Mouse (Mus musculus) layer of hippocampus, postnatal 10 days (tissue): Measurements from ENCODE around the gene Grik3. TPM values are rescaled to one million over a fixed set of nuclear protein-coding genes. Genes with fewer than 3 reads are reported as not detected.

Source experiments
- DNase-seq, 2 experiments: peaks; one replicate each; pipeline ENCODE4 v3.0.0; 2021; ENCODE audit warnings: low spot score in 2 of 2
- total RNA-seq, 2 experiments: library from RNA; stranded (reverse); gene quantifications; 2 replicates each; pipeline ENCODE4 v1.2.3; 2021

Grik3 gene
- total RNA-seq, 2 experiments from 2014 or later, result 32.8 to 34.5 TPM

DNA sequence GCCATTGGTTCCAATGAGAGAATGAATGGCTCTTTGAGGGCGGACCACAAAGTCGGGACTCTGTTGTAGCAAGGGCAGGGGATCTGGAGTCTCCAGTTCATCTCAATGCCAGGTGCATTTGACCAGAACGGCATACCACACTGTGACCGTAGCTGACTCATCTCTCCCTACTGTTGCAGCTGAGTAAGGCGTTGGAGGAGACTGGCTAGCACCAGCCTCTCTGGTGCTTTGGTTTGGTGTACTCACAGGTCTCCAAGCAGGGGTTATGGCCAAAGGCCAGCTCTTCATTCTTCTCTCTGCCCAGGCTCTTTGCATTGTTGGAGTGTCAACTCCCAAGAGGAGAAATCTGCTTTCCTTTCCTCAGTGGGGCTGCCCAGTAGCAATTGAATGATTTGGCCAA is 52.7 kb downstream of the Grik3 start:
- DNase-seq, result no peak

DNA sequence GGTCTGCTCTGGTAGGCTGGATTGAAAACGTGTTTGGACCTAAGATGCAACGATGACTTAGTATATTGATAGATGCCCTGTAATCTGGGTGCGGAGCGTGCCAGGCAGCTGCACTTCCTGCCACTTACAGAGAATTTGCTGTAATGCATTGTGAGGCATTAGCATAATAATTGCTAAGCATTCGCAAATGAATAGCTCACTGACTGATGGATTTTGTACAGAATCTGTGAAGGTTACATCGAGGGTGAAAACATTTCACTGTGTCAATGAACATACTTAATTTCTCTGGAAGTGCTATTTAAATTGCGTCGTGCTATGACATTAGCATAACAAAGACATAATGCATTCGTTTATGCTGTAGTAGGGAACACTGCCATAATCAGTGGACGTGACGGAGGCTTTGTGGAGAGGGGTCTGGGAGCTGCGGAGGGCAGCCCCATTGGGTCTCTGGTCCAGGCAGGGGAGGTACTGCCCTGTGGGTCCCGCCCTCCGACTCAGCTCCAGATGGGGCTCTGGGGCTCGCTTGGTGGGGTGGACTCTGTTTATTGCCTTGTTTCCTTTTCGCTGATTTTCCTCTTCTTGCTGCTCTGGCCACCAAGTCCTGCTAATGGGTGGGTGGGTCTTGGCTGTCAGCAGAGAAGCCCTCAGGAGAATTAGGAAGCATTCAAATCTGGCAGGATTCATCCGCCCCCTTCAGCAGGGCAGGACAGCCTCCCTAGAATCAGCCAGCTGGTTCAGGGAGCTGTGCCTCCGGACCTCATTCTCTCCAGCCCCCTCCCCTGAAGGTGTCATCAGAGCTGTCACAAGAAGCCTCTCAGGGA is 54.7 kb downstream of the Grik3 start:
- DNase-seq, result no peak

DNA sequence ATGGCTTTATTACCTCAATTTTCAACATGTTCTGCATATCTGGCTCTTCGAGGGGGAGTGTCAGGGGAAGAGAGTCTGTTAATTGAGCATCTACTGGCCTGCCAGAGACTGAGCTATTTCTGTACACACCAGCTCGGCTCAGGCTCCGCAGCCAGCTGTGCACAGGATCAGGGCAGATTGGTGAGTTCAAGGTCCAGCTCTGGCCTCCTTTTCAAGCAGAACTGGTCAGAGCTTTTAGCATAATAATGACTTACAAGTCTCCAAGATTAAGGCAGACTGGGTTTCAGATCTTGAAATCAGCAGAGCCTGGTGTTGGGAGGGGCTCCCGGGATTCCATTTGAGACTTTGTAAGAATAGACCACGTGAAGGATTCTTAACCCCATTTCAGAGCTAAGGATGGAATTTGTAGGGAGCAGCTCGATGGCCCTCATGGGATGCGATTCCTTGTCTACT is 55.3 kb downstream of the Grik3 start:
- DNase-seq, result no peak

DNA sequence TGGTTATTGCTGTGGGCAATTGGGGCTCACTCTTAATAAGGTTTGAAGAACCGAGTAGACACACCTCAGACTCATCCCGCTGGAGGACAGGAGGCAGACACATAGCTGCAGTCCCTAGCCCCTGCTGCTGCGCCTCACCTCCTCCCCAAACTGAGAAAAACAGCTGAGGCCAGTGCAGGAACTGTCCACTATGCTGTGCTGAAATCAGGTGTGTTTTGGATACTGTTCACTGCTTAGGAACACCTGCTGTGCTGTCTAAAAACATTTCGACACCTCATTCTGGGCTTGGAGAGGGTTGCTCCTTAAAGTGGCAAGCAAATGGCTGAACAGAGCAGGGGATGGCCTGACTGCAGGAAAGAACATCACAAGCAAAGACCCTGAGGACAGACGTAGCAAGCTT is 57.7 kb downstream of the Grik3 start:
- DNase-seq, result no peak

DNA sequence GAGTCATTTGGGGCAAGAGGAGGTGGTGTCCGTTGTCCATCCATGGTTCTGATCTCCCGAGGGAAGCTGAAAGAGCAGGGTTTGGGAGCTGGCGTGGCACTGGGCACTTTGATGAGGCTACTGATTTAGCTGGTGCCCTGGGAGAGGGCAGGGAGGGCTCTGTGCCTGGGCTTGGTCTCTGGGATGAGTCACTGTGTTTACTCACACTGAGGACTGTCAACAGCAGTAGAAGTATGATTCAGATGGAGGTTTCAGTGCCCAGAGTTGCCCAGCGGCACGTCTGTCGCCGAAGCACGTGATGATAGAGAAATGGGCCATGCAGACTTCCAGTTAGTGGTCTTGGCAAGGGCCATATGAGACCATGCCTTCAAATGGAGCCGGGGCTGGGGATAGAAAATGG is 63.3 kb downstream of the Grik3 start:
- DNase-seq, result no peak

DNA sequence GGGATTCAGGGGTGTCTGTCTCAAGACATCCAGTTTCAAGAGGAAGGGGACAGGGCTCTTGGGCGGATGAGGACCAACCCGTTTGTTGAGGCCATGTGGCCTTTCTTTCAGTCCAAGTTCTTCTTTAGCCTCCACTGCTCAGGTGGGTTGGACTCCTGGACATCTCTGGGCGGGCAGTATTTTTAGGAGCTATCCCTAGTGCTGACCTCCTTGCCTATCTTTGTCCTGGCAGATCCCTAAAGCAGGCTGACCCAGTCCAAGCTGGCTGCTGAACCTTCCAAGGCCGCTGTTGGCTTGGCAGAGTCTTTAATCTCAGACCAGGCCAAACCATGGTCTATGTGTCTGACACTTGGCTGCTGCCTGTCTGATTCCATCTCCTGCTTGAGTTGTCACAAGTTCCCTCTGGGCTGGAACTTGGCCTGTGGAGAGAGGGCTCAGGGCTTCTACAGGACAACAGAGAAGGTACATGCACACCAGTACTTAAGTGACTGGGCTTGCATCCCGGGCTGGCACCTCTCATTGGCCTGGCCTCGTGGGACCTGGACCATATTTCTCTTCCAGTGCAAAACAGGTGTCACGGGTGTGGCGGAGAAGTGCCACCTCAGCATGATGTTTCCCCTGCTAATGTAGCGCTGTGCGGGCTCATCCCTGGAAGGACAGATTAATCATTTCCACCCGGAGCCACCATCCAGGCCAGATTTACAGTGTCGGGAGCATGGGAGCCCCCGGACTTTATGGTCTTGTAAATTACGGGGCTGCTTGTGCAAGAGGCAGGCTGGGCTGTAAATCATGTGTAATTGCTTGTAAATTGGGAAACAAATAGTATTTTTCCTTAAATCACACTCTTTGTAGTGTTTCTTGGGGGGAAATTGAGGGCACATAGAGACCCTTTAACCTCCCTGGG is 66.2 kb downstream of the Grik3 start:
- DNase-seq, result no peak

DNA sequence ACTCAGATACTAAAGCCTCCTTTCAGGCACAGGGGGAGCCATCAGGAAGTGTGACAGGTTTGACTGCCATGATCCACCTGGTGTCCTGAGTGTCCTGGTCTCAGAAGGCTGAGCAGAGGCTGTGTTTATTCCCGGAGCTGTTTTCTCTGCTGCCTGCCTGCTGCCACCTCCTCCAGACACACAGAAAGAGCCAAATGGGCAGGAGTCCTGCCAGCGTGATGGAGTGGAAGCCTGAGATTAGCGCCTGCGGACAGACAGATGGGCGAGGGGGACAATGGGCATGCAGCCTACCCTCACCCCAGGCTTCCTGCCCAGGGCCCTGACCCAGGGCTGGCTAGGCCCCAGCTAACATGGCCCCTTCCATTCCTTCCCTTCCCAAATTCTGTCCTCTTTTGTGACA is 69.1 kb downstream of the Grik3 start:
- DNase-seq, result no peak

DNA sequence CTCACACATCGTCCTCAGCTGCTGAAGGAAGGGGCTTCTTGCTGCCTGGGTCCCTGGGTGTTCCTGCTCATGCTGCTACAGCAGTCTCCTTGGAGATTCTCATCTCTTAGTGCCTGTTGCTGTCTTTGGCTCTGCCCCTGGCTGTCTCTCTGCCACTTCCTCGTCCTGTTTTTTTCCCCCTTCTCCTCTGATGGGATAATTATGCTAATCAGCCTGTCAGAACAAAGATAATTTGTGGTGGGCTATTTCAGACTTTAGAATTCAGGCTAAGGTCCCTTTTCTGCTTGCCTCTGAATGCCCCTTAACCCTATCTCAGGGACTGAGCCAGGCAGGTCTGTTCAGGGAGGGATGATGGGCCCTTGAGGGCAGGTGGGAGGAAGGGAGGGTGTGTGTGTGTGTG is 70.3 kb downstream of the Grik3 start:
- DNase-seq, result no peak

DNA sequence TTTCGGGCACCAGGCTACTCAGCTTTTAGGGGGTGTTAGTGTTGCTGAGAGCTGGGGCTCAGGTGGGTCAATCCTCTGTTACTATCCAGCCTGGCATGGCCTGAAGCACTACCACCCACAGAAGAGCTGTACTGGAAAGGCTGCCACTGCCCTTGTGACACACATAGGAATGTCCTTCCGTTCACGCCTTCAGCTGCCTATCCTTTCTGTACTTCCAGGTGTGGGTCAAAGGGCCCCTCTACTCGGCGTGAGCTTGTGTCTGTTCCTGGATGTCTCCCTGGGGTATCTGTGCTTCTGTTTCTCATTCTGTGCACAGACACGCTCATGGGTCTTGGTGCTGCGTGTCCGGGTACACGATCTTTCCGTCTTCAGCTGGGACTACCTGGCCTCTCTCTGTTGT is 73.1 kb downstream of the Grik3 start:
- no peak for DNase-seq

DNA sequence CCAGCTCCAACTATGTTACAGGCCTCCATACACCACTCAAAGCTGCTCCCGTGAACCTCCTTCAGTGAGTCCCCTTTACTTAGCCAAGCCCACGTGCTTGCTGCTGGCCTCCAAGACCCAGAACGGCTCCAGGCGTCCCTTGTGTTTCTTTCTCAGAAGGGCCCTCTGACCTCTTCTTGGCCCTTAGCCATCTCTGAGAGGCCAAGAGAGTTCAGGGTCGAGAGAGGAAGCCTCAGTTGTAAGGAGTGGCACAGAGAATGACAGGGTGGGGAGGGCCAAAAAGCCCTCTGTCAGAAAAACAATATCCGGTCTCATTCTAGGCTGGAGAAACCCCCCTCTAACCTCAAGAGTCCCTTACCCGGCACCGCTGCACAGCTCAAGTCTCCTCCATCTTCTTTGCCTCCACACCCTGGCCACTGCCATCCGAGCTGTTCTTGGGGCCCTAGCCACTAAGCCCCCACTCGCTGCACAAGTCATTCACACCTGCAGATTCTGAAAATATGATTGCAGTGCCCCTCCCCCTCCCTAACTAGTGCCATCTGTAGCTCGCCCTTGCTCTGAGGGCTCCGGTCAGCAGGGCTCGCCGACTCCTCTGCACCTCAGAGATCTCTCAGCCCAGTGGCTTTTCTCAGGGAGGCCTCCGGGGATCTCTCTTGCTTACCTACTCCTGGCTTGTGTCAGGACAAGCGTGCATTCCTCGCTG is 73.7 kb downstream of the Grik3 start:
- DNase-seq, result no peak

DNA sequence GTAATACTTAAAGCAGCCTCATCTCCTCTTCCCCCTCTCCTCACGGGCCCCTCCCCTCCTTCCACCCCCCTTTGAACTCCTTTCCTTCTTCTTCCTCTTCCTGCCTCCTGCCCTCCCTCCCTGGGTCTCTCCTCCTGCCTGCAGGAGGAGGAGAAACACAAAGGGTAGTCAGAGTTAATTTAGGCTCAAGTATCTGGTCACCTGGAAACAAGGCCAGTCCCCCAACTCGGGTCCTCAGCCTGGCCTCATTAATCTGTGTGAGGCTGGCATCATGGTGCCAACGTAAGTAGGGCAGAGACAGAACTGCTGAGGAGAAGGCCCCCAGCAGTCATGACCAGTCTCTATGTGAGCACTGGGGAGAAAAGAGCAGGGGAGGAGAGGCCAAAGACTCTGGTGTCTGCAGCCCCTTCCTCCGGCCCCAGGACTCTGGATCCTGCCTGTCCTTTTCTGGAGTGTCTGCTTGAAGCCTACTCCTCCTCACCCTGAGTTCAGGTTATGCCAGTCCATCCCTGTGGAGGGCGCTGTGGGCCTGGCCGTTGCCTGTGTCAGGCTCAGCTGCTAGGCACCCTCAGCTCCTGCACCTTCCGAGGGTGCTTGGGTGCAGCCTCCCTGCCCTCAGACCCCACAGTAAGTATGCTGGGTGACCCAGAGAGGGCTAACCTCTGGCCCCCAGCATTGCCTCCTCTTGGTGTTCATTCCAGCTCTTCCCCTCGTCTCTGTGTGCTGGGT is 75.4 kb downstream of the Grik3 start:
- DNase-seq, result no peak

DNA sequence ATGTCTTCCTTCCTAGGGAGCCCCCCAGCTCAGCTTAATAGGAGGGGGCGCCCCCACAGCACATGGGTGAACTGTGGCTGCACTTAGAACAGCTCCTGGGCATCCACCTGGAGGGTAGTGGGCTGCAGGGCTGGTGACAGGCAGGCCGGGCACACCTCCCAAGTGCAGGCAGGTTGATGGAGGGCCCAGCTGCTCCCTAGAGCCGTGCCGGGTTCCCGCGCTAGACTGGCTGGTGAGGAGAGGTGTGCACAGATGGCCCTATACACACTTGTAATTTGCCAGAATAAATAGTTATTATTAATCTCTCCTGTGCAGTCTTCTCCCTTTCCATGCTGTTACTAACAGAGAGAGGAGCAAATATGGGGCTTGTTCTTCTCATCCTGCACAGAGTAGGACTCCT is 77.7 kb downstream of the Grik3 start:
- DNase-seq, result no peak

DNA sequence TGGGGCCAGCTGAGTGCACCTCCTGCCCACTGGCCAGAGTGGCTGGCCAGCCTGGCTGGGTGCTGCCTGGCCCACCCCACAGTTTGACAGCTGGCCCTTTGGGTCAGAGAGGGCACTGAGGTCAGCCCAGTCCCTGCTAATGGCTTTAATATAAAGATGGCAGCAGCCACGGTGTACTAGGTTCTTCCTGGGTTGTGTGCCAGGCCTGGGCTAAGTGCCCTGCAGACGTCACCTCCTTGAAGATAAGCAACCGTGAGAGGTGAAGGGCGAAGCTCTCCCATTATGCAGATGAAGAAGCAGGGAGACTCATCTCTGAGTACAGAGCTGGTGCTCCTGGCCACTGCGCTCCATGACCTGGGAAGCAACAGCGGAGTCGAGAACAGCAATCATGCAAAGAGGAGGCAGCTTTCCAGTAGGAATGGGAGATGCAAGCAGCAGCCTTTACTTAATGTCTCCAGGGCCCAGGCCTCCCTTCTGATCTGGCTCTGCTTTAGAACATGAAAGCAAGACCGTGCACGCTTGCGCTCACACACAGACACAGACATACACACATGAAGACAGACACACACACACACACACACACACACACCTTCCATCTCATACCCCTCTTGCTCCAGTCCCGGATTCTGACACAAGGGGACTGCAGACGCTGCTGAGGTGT is 81.3 kb downstream of the Grik3 start:
- DNase-seq, result no peak

DNA sequence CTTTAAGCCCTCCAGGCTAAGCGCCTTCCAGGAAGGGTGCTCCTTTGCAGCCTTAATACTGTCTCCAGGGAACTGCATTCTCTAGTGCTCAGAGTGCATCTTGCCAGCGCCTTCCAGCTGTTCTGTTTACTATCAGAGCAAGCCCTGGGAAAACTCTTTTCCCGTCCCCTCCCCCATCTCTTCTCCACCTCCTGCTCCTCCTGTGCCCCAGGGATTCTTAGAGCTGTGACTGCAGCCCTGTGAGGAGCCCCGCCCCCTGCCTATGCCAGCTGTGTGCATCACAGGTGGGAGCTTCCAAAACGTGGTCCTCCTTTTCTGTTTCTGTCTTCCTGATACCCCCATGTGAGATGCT is 81.8 kb downstream of the Grik3 start:
- DNase-seq, result no peak

DNA sequence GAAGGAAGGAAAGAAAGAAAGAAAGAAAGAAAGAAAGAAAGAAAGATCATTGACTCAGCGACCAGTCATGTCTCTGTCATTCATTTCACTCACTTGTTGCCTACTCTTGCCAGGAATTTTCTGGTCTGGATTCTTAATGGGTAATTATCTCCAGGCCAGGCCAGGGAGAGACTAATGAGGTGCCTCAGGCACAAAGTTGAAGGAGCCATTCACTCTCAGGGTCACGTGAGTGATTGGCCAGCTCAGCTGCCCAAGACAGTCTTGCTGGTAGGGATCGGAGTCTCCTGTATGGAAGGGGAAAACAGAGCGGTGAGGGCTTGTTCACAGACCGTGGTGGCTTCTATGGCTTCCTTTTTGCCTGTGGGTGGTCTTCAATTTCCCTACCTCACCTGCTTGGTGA is 82.5 kb downstream of the Grik3 start:
- DNase-seq, result no peak

DNA sequence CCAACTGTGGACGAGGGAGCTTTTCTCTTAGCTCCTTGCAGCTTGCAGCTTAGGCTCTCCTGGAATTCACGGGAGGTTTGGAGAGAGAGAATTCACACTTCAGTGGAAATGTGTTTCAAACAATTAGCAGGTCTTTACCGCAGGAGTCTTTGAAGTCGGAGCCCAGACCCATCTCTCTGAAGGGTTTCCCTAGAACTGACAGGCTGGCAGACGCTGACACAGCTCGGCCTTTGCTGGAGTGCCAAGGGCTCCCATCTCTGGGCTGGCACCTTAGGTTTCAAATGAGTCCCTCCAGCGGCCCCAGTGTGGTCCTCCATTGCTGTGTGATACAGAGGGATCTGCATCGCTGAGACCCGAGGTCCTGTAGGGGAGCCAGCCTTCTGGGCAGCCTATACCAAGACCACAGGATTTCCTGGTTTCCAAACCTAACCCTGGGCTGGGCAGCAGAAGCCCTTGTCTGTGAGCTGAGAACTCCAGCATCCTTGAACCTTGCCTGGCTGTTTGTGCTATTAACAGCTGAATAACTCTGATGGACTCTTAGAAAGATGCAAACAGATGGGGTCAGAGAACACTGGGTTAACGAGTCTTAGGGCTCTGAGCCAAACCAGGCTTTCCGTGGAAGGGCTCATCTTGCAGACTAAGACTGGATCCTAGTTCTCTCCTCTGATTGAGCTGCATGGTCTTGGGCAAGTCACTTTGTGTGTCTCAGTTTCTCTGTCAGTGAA is 83.6 kb downstream of the Grik3 start:
- no peak for DNase-seq

DNA sequence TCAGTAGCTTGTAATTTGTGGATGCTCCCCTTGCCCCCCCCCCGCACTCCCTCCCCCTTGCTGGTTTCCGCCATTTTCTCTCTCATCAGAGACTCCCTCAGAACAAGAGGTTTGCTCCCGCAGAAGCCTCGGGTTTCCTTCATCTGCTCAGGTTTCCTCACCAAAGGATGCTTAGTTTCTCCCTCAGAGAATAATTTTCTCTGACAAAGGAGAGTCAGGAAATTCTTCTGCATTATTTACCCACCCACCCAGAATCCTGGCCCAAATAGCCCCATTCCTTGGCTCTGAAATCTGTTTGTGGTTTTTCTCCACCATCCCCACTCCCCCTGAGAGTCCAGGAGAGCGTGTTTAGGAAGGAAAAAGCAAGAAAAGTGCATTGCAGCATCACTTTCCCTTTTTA is 89.8 kb downstream of the Grik3 start:
- no peak for DNase-seq

DNA sequence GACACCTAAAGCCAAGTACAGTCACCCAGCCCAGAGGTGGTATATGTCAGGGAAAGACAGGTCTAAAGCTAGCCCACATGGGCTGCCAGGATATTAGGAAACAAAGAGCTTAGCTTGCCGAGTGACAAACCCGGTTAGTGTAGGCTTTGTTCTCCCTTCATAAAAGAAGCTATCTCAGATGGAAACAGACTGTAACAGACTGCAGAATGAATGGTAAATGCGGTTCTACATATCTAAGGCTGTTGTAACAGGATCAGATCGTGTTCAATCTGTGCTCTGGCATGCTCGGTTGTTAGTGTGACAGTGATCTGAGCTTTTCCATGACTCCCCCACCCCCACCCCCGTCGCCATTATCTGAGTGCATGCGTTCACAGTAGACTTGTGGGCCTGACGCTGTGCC is 92.8 kb downstream of the Grik3 start:
- no peak for DNase-seq

DNA sequence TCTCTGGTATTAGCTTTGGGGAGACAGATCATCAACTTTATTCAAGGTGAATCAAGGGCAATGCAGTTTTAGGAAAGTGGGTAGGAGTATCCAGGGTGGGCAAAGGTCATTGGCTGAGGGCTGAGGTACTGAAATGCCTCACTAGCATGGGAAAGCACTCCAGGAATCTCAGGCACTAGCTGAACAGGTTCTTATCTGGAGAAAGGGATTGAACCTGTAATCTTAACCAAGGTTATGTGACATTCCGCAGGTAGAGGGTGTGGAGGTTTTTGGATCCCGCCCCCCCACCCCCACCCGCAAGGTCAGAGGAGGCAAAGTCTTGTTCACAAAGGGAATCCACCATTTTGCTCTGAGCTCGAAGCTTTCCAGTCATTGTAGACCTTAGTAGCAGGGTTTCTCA is 93.4 kb downstream of the Grik3 start:
- DNase-seq, result no peak

DNA sequence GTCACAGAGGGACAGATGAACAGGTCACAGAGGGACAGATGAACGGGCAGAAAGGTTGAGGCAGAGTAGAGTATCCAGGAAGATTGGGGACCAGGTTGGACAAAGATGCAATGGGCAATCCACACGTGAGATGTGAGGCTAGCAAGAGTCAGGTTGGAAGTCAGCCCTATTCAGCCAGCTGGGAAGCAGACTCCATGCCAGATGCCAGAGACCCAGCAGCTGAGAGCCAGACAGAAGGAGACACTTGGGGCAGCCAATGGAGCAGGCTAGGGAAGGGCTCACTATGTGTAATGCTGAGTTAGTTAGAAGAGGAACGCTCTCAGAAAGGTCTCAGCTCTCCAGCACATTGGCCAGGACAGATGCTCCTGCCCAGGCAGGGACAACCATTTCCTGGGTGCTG is 94.2 kb downstream of the Grik3 start:
- DNase-seq, result no peak
